Mouse (Mus musculus): Measurements from ENCODE around the gene Vmn1r215. TPM values are rescaled to one million over a fixed set of nuclear protein-coding genes. Genes with fewer than 3 reads are reported as not detected.

Vmn1r215 gene
- polyA plus RNA-seq (2012; fragmentation: generic; extraction: Trizol): not detected
- long read RNA-seq, experiment 1: 0 reads
- long read RNA-seq, experiment 2: 0 reads

- Histone ChIP-seq H3K36me3 (ENCODE audit: control insufficient read depth, insufficient read depth) (no peaks in the 10 kb centered on the region), H3K79me3 (ENCODE audit: low read depth) (no peaks in the 10 kb centered on the region), H3K79me2 (ENCODE audit: control insufficient read depth, insufficient read depth) (no peaks in the 10 kb centered on the region), H3ac (ENCODE audit: control insufficient read depth, insufficient read length, low read depth) (no peak within 1 kb of the TSS), H3K4me3 (ENCODE audit: insufficient read depth, poor library complexity, severe bottlenecking) (no peak within 1 kb of the TSS), H3K27me3 (ENCODE audit: control insufficient read depth, insufficient read depth, insufficient read length) (no peaks in the 10 kb centered on the region)
- TF ChIP-seq CEBPB (IDR thresholded peaks at IDR 0.05; ENCODE audit: low read depth) (no peak), FOSL1 (IDR thresholded peaks at IDR 0.05; ENCODE audit: insufficient read depth, low read length, poor library complexity, severe bottlenecking) (no peak), MAX (IDR thresholded peaks at IDR 0.05) (no peak), MYOD1 (IDR thresholded peaks at IDR 0.05; ENCODE audit: control insufficient read depth, insufficient read length, low read depth) (no peak), CTCF (IDR thresholded peaks at IDR 0.05; ENCODE audit: control insufficient read depth, insufficient read depth, insufficient read length) (no peak), MYOG (IDR thresholded peaks at IDR 0.05; ENCODE audit: control insufficient read depth, extremely low read depth, insufficient read length) (no peak), USF1 (IDR thresholded peaks at IDR 0.05; ENCODE audit: low read depth) (no peak)
Measured at GRCm38 (mm10) chr13:23067725-23068124, at the start of gene Vmn1r215. Gene Vmn1r215, plus strand, starts transcription at chr13:23068025.

- no peaks in the 10 kb centered on the region for H3K79me3 ChIP-seq (ENCODE audit: low read depth)
- H3K4me3 ChIP-seq (ENCODE audit: insufficient read depth, poor library complexity, severe bottlenecking): no peak overlapping the region
- no peak overlapping the region for H3ac ChIP-seq (ENCODE audit: control insufficient read depth, insufficient read length, low read depth)
- no peaks in the 10 kb centered on the region for H3K36me3 ChIP-seq (ENCODE audit: control insufficient read depth, insufficient read depth)
- no peaks in the 10 kb centered on the region for H3K79me2 ChIP-seq (ENCODE audit: control insufficient read depth, insufficient read depth)
- H3K27me3 ChIP-seq (ENCODE audit: control insufficient read depth, insufficient read depth, insufficient read length): no peaks in the 10 kb centered on the region
- TF ChIP-seq MAX (IDR thresholded peaks at IDR 0.05) (no peak), MYOG (IDR thresholded peaks at IDR 0.05; ENCODE audit: control insufficient read depth, extremely low read depth, insufficient read length) (no peak), FOSL1 (IDR thresholded peaks at IDR 0.05; ENCODE audit: insufficient read depth, low read length, poor library complexity, severe bottlenecking) (no peak), USF1 (IDR thresholded peaks at IDR 0.05; ENCODE audit: low read depth) (no peak), CTCF (IDR thresholded peaks at IDR 0.05; ENCODE audit: control insufficient read depth, insufficient read depth, insufficient read length) (no peak), MYOD1 (IDR thresholded peaks at IDR 0.05; ENCODE audit: control insufficient read depth, insufficient read length, low read depth) (no peak), CEBPB (IDR thresholded peaks at IDR 0.05; ENCODE audit: low read depth) (no peak)
Measured at GRCm38 (mm10) chr13:23018158-23018557, 49.7 kb upstream of the Vmn1r215 start.

DNA sequence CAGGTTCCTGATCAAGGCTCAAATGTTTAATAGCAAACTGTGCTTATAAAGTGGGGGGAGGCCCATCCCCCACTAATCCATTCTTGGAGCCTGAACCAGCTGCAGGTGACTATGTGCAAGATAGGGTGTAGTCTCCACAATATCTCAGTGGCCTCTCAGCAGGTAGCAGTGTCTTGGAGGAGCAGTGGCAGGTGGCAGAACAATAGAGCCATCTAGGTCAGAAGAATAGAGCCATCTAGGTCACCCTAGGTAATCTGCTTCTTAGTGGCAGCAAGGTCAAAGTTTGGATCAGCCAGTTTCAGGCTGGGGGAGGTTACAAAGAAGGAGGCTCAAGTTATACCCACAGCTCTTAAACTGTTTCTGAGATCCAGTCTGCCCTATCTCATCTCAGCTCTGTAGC is 43.0 kb upstream of the Vmn1r215 start:
- no peaks in the 10 kb centered on the region for H3K36me3 ChIP-seq (ENCODE audit: control insufficient read depth, insufficient read depth)
- H3ac ChIP-seq (ENCODE audit: control insufficient read depth, insufficient read length, low read depth): no peak overlapping the region
- no peaks in the 10 kb centered on the region for H3K79me3 ChIP-seq (ENCODE audit: low read depth)
- H3K4me3 ChIP-seq (ENCODE audit: insufficient read depth, poor library complexity, severe bottlenecking): no peak overlapping the region
- H3K27me3 ChIP-seq (ENCODE audit: control insufficient read depth, insufficient read depth, insufficient read length): no peaks in the 10 kb centered on the region
- TF ChIP-seq CEBPB (IDR thresholded peaks at IDR 0.05; ENCODE audit: low read depth) (no peak), CTCF (IDR thresholded peaks at IDR 0.05; ENCODE audit: control insufficient read depth, insufficient read depth, insufficient read length) (no peak), MAX (IDR thresholded peaks at IDR 0.05) (no peak), MYOD1 (IDR thresholded peaks at IDR 0.05; ENCODE audit: control insufficient read depth, insufficient read length, low read depth) (no peak), FOSL1 (IDR thresholded peaks at IDR 0.05; ENCODE audit: insufficient read depth, low read length, poor library complexity, severe bottlenecking) (no peak), USF1 (IDR thresholded peaks at IDR 0.05; ENCODE audit: low read depth) (no peak), MYOG (IDR thresholded peaks at IDR 0.05; ENCODE audit: control insufficient read depth, extremely low read depth, insufficient read length) (no peak)
- H3K79me2 ChIP-seq (ENCODE audit: control insufficient read depth, insufficient read depth): no peaks in the 10 kb centered on the region

- no peaks in the 10 kb centered on the region for H3K27me3 ChIP-seq (ENCODE audit: control insufficient read depth, insufficient read depth, insufficient read length)
- H3K36me3 ChIP-seq (ENCODE audit: control insufficient read depth, insufficient read depth): no peaks in the 10 kb centered on the region
- TF ChIP-seq MYOG (IDR thresholded peaks at IDR 0.05; ENCODE audit: control insufficient read depth, extremely low read depth, insufficient read length): no peak
- TF ChIP-seq USF1 (IDR thresholded peaks at IDR 0.05; ENCODE audit: low read depth): no peak
- no peak for TF ChIP-seq FOSL1 (IDR thresholded peaks at IDR 0.05; ENCODE audit: insufficient read depth, low read length, poor library complexity, severe bottlenecking)
- TF ChIP-seq MAX (IDR thresholded peaks at IDR 0.05): no peak
- TF ChIP-seq CTCF (IDR thresholded peaks at IDR 0.05; ENCODE audit: control insufficient read depth, insufficient read depth, insufficient read length): no peak
- TF ChIP-seq CEBPB (IDR thresholded peaks at IDR 0.05; ENCODE audit: low read depth): no peak
- no peak for TF ChIP-seq MYOD1 (IDR thresholded peaks at IDR 0.05; ENCODE audit: control insufficient read depth, insufficient read length, low read depth)
- H3ac ChIP-seq (ENCODE audit: control insufficient read depth, insufficient read length, low read depth): no peak within 1 kb of the TSS
- H3K79me3 ChIP-seq (ENCODE audit: low read depth): no peaks in the 10 kb centered on the region
- H3K79me2 ChIP-seq (ENCODE audit: control insufficient read depth, insufficient read depth): no peaks in the 10 kb centered on the region
- no peak within 1 kb of the TSS for H3K4me3 ChIP-seq (ENCODE audit: insufficient read depth, poor library complexity, severe bottlenecking)
Measured at GRCm38 (mm10) chr13:23030118-23030517, 37.7 kb upstream of the Vmn1r215 start, which contains the start of gene Vmn1r214. Gene Vmn1r214, plus strand, starts transcription at chr13:23030418.

DNA sequence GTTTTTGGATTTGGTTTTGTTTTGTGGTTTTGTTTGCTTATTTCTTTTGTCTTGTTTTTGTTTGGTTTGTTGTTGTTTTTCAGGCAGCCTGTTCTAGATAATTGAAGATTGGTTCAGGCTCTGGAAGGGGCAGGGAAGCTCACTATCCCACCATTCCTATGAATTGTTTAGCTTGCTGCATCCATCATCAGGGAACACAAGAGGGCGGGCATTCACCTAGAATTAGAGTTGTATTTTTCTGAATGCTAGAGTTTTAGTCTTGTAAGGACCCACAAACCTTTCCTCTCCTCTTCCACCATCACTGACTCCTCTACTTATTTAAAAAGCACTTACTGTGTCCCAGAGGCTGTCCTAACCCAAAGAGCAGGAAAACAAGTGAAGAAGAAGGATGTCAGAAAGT is 10.0 kb upstream of the Vmn1r215 start:
- H3K79me3 ChIP-seq (ENCODE audit: low read depth): no peaks in the 10 kb centered on the region
- no peak overlapping the region for H3K4me3 ChIP-seq (ENCODE audit: insufficient read depth, poor library complexity, severe bottlenecking)
- no peak for TF ChIP-seq FOSL1 (IDR thresholded peaks at IDR 0.05; ENCODE audit: insufficient read depth, low read length, poor library complexity, severe bottlenecking)
- no peak for TF ChIP-seq CEBPB (IDR thresholded peaks at IDR 0.05; ENCODE audit: low read depth)
- no peak for TF ChIP-seq MAX (IDR thresholded peaks at IDR 0.05)
- TF ChIP-seq USF1 (IDR thresholded peaks at IDR 0.05; ENCODE audit: low read depth): no peak
- TF ChIP-seq MYOG (IDR thresholded peaks at IDR 0.05; ENCODE audit: control insufficient read depth, extremely low read depth, insufficient read length): no peak
- no peak for TF ChIP-seq MYOD1 (IDR thresholded peaks at IDR 0.05; ENCODE audit: control insufficient read depth, insufficient read length, low read depth)
- TF ChIP-seq CTCF (IDR thresholded peaks at IDR 0.05; ENCODE audit: control insufficient read depth, insufficient read depth, insufficient read length): no peak
- H3K27me3 ChIP-seq (ENCODE audit: control insufficient read depth, insufficient read depth, insufficient read length): no peaks in the 10 kb centered on the region
- no peaks in the 10 kb centered on the region for H3K36me3 ChIP-seq (ENCODE audit: control insufficient read depth, insufficient read depth)
- no peaks in the 10 kb centered on the region for H3K79me2 ChIP-seq (ENCODE audit: control insufficient read depth, insufficient read depth)
- H3ac ChIP-seq (ENCODE audit: control insufficient read depth, insufficient read length, low read depth): no peak overlapping the region
